Mouse (Mus musculus) left cerebral cortex, adult 6 months (tissue): ENCODE data around the gene Zswim2. TPM values are rescaled to one million over a fixed set of nuclear protein-coding genes. Genes with fewer than 3 reads are reported as not detected.

Source experiments
- long read RNA-seq, 2 experiments: library from polyadenylated mRNA; unstranded; transcript quantifications; one replicate each; pipeline ENCODE4 v2.0.0; 2019 to 2020
- polyA plus RNA-seq: library from polyadenylated mRNA; unstranded; fragments of <200 nt; fragmentation: Nextera tagmentation; gene quantifications from 2 replicates; pipeline ENCODE4 v1.2.3, GENCODE M21; 2021

Gene Zswim2
- polyA plus RNA-seq: not detected in 2 replicates
- long read RNA-seq, experiment 1: 0 reads
- long read RNA-seq, experiment 2: 0 reads

DNA sequence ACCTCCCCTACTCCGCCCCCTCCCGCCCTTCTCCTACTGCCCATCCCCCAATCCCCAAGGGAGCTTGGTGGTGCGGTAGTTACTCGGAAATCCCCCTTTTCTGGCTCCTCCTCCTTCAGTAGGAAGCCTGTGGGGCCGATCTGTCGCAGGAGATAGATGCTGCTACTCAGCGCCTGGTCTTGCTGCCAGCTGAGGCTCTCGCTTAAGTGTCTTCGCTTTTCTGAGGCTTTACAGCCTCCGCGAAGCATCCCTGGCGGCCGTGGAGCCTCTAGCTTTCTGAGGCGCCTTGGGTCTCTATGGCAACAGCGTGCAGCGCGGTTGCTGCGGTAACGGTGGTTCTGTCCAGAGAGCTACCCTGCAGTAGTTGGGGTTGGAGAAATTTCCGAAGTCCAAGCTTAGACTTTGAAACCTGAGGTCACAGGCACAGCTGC is at the start of gene Zswim2:
Gene Zswim2 (minus strand): TSS at position 298 of the 431 bp plus-strand sequence.

GRCm38 (mm10) chr2:83990253-83990652 is 49.2 kb upstream of the Zswim2 start, which contains the start of gene Gm13691:
Gene Gm13691, plus strand, starts transcription at chr2:83990553.

GRCm38 (mm10) chr2:83984443-83984842 is 43.4 kb upstream of the Zswim2 start, which contains the start of gene Gm13697:
Gene Gm13697, plus strand, starts transcription at chr2:83984743.

DNA sequence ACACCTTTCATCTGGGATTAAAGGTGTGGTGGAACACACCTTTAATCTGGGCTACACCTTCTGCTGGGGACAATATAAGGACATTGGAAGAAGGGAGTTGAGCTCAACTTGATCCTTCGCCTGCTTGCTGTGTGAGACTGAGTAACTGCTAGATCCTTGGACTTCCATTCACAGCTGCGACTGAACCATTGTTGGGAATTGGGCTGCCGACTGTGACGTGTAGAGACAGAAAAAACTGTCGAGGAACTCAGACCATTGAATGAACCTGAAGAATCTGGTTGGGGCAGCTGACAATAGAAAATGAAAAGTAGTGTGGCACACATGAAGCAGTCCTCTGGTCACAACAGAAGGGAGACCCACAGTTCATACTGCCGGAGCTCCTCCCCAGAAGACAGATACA is 37.6 kb upstream of the Zswim2 start, which contains the start of gene Gm13694:
Gene Gm13694 (plus strand): TSS at position 301 of the 400 bp plus-strand sequence.

DNA sequence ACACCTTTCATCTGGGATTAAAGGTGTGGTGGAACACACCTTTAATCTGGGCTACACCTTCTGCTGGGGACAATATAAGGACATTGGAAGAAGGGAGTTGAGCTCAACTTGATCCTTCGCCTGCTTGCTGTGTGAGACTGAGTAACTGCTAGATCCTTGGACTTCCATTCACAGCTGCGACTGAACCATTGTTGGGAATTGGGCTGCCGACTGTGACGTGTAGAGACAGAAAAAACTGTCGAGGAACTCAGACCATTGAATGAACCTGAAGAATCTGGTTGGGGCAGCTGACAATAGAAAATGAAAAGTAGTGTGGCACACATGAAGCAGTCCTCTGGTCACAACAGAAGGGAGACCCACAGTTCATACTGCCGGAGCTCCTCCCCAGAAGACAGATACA is 31.8 kb upstream of the Zswim2 start, which contains the start of gene Gm13696:
Gene Gm13696 (plus strand): TSS at position 301 of the 400 bp plus-strand sequence.

GRCm38 (mm10) chr2:83967013-83967412 is 26.0 kb upstream of the Zswim2 start, which contains the start of gene Gm13695:
Gene Gm13695, plus strand, starts transcription at chr2:83967313.

DNA sequence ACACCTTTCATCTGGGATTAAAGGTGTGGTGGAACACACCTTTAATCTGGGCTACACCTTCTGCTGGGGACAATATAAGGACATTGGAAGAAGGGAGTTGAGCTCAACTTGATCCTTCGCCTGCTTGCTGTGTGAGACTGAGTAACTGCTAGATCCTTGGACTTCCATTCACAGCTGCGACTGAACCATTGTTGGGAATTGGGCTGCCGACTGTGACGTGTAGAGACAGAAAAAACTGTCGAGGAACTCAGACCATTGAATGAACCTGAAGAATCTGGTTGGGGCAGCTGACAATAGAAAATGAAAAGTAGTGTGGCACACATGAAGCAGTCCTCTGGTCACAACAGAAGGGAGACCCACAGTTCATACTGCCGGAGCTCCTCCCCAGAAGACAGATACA is 20.2 kb upstream of the Zswim2 start, which contains the start of gene Gm13693:
Gene Gm13693 (plus strand): TSS at position 301 of the 400 bp plus-strand sequence.

DNA sequence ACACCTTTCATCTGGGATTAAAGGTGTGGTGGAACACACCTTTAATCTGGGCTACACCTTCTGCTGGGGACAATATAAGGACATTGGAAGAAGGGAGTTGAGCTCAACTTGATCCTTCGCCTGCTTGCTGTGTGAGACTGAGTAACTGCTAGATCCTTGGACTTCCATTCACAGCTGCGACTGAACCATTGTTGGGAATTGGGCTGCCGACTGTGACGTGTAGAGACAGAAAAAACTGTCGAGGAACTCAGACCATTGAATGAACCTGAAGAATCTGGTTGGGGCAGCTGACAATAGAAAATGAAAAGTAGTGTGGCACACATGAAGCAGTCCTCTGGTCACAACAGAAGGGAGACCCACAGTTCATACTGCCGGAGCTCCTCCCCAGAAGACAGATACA is 14.4 kb upstream of the Zswim2 start, which contains the start of gene Gm13698:
Gene Gm13698 (plus strand): TSS at position 301 of the 400 bp plus-strand sequence.

Other genes starting within 250 kb of the Zswim2 start
- 63.5 and 87.6 TPM in 2 replicates for gene Itgav, start 216.8 kb downstream of the Zswim2 start, polyA plus RNA-seq
- 64.1 and 91.0 TPM in 2 replicates for gene Fam171b, start 128.6 kb downstream of the Zswim2 start, polyA plus RNA-seq
- gene Gm13698, start 14.5 kb upstream of the Zswim2 start, polyA plus RNA-seq: not detected in 2 replicates
- gene Gm13693, start 20.3 kb upstream of the Zswim2 start, polyA plus RNA-seq: not detected in 2 replicates
- not detected in 2 replicates for gene Gm13695, start 26.1 kb upstream of the Zswim2 start, polyA plus RNA-seq
- gene Gm13696, start 31.9 kb upstream of the Zswim2 start, polyA plus RNA-seq: not detected in 2 replicates
- gene Gm13694, start 37.7 kb upstream of the Zswim2 start, polyA plus RNA-seq: not detected in 2 replicates
- not detected in 2 replicates for gene Gm13697, start 43.5 kb upstream of the Zswim2 start, polyA plus RNA-seq
- not detected in 2 replicates for gene Gm13691, start 49.3 kb upstream of the Zswim2 start, polyA plus RNA-seq